Mouse (Mus musculus): Measurements from ENCODE around the gene Rgs9. TPM values are rescaled to one million over a fixed set of nuclear protein-coding genes. Genes with fewer than 3 reads are reported as not detected.

The Rgs9 gene
- total and polyA plus RNA-seq, 2 experiments from 2014 or later, result 14.3 to 30.3 TPM

DNA sequence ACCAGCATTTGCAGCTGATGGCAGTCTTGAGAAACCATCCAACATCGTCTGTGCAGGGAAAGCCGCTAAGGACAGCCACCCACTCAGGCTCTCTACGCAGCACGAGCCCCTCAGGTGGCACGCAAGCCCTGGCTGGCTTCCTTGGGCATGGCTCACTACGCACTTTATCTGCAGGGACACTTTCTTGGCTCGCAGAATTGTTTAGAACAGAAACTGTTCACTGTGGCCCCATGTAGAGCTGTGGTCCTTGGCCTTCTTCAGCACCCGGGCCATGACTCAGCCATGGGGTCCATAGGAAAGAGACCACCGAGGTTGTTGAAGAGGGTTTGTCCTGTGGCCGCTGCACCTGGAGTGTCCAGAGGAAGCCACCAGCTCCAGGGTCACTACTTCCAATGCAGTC lies 30.0 kb upstream of the Rgs9 start:
- no peak for TF ChIP-seq CTCF (IDR thresholded peaks at IDR 0.05; ENCODE audit: low read depth)
- Histone ChIP-seq H3K4me1 (ENCODE audit: insufficient read depth, low read length) (no peaks in the 10 kb centered on the region), H3K4me3 (ENCODE audit: low read length) (no peak overlapping the region), H3K4me2 (ENCODE audit: low read depth, low read length) (no peak overlapping the region), H3K9ac (replicated peaks; ENCODE audit: low read length) (no peak overlapping the region), H3K36me3 (ENCODE audit: insufficient read depth, low read length) (no peaks in the 10 kb centered on the region), H3K27ac (no peak overlapping the region; the same call in 1 of the 2 replicates), H3K9me3 (ENCODE audit: low read length) (no peaks in the 10 kb centered on the region), H3K27me3 (ENCODE audit: insufficient read depth, low read length) (no peaks in the 10 kb centered on the region)
- DNase-seq (ENCODE audit: low spot score), result no peak
- 66% methylated on average over 10 of the region's 10 CpGs for WGBS
- ATAC-seq, result no peak

DNA sequence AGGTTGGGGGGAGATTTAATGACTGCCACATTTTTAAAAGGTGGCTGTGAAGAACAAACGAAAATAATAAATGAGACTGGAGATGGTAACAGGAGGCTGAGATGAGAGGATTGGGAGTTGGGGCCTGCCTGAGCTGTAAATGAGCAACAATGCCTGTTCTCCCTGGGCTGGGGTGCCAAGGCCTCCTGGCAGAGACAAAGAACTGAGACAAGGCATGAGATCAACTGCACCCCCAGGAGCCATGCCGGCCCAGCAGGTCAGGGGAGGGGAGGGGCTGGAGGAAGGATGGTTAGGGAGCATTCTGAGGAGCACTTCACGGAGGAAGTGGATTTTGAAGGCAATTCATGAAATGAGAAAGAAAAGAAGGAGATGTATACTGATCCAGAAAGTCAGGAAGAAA lies 29.5 kb upstream of the Rgs9 start:
- 29% methylated on average over 3 of the region's 3 CpGs for WGBS

DNA sequence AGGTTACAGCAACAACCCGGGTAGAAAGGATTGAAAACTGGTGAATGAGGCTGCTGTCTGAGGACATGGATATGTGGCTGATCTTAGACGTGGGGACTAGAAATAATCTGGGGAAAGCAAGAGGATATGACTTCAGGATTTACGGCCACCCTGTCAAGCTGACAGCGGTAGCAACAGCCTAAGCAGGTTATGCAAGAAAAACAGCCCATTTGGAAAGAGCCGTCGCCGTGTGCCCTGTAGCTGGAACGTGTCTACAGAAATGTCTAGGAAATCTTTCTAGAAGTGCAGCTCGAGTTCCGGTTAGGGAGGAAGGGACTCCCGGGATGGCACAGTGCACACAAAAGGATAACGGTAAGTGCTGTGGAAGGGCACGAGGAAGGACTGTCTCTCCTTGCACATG lies 28.3 kb upstream of the Rgs9 start:
- Histone ChIP-seq H3K4me2 (ENCODE audit: low read depth, low read length) (no peak overlapping the region), H3K36me3 (ENCODE audit: insufficient read depth, low read length) (no peaks in the 10 kb centered on the region), H3K4me3 (ENCODE audit: low read length) (no peak overlapping the region), H3K4me1 (ENCODE audit: insufficient read depth, low read length) (no peaks in the 10 kb centered on the region), H3K27ac (no peak overlapping the region; the same call in 1 of the 2 replicates), H3K9ac (replicated peaks; ENCODE audit: low read length) (no peak overlapping the region), H3K9me3 (ENCODE audit: low read length) (no peaks in the 10 kb centered on the region), H3K27me3 (ENCODE audit: insufficient read depth, low read length) (no peaks in the 10 kb centered on the region)
- DNase-seq (ENCODE audit: low spot score) (no peak), ATAC-seq (no peak)
- no peak for TF ChIP-seq CTCF (IDR thresholded peaks at IDR 0.05; ENCODE audit: low read depth)
- WGBS, result 76% methylated on average over 13 of the region's 13 CpGs

More for the DNA sequence above, 29.5 kb upstream of the Rgs9 start:
- TF ChIP-seq CTCF (IDR thresholded peaks at IDR 0.05; ENCODE audit: low read depth), result no peak
- H3K27me3 ChIP-seq (ENCODE audit: insufficient read depth, low read length), result no peaks in the 10 kb centered on the region
- H3K4me2 ChIP-seq (ENCODE audit: low read depth, low read length), result no peak overlapping the region
- no peak overlapping the region; the same call in 1 of the 2 replicates for H3K27ac ChIP-seq
- no peak overlapping the region for H3K4me3 ChIP-seq (ENCODE audit: low read length)
- ATAC-seq, result no peak
- no peaks in the 10 kb centered on the region for H3K9me3 ChIP-seq (ENCODE audit: low read length)
- peak overlapping the region; percentile 10; the same call in 1 of the 2 replicates for H3K9ac ChIP-seq (replicated peaks; ENCODE audit: low read length)
- DNase-seq (ENCODE audit: low spot score), result no peak
- H3K36me3 ChIP-seq (ENCODE audit: insufficient read depth, low read length), result no peaks in the 10 kb centered on the region
- no peaks in the 10 kb centered on the region for H3K4me1 ChIP-seq (ENCODE audit: insufficient read depth, low read length)

DNA sequence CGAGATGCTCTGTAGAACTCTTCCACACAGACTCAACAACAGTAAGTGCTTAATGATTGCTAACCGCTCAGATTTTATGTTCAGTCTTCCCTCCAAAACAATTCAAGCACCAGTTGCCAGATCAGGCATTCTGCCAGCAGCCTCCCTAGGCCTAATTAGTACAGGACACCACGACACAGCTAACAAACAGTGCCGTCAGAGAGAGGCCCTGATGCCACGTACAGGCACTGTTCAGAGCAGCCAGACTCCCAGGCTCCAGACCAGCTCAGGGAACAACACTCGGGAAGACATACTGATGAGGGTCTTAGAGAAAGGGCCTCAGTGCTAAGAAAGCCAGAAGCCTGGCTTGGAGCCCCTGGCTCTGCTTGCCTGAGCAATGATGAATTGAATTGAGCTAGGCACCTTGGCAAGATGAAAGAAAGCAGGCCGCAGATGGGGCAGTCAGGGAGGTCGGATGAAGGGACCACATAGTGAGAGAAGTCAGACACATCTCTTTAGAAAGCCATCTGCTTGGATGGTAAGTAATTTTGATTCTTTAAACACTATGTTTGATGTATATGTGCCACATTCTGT lies 22.5 kb upstream of the Rgs9 start:
- ATAC-seq, result peak; percentile 94
- Histone ChIP-seq H3K4me1 (ENCODE audit: insufficient read depth, low read length) (peaks cover 6% of the 10 kb centered on the region; the same call in 1 of the 2 replicates), H3K36me3 (ENCODE audit: insufficient read depth, low read length) (no peaks in the 10 kb centered on the region), H3K27me3 (ENCODE audit: insufficient read depth, low read length) (0 out of 2 replicates have a peak, but pooled peaks cover 3% of the 10 kb centered on the region), H3K27ac (peak overlapping the region; percentile 76), H3K4me2 (ENCODE audit: low read depth, low read length) (no peak overlapping the region), H3K9me3 (ENCODE audit: low read length) (no peaks in the 10 kb centered on the region), H3K4me3 (ENCODE audit: low read length) (no peak overlapping the region), H3K9ac (replicated peaks; ENCODE audit: low read length) (no peak overlapping the region)
- no peak for TF ChIP-seq CTCF (IDR thresholded peaks at IDR 0.05; ENCODE audit: low read depth)
- DNase-seq (ENCODE audit: low spot score), result peak; percentile 93
- 24% methylated on average over 8 of the region's 8 CpGs for WGBS

DNA sequence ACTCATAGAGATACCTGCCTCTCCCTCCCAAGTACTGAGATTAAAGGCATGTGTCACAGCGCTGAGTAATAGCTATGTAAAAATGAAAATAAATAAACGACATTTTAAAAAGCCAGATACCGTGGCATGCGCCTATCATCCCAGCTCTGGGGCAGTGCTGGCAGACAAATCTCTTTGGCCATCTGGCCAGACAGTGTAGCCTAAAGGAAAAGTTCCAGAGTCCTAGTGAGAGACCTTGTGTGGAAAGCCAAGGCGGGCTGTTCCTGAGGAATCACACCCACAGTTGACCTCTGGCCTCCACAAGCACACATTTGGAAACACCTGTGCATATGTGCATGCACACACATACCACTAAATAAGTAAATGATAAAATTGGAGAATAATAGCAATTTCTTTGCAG lies 22.0 kb upstream of the Rgs9 start:
- Histone ChIP-seq H3K4me3 (ENCODE audit: low read length) (no peak overlapping the region), H3K27me3 (ENCODE audit: insufficient read depth, low read length) (0 out of 2 replicates have a peak, but pooled peaks cover 5% of the 10 kb centered on the region), H3K36me3 (ENCODE audit: insufficient read depth, low read length) (no peaks in the 10 kb centered on the region), H3K27ac (peak overlapping the region; percentile 76), H3K9me3 (ENCODE audit: low read length) (no peaks in the 10 kb centered on the region), H3K9ac (replicated peaks; ENCODE audit: low read length) (no peak overlapping the region), H3K4me1 (ENCODE audit: insufficient read depth, low read length) (peaks cover 6% of the 10 kb centered on the region; the same call in 1 of the 2 replicates), H3K4me2 (ENCODE audit: low read depth, low read length) (no peak overlapping the region)
- DNase-seq (ENCODE audit: low spot score), result peak; percentile 57
- no peak for TF ChIP-seq CTCF (IDR thresholded peaks at IDR 0.05; ENCODE audit: low read depth)
- peak; percentile 50 for ATAC-seq
- WGBS, result 52% methylated on average over 5 of the region's 5 CpGs

DNA sequence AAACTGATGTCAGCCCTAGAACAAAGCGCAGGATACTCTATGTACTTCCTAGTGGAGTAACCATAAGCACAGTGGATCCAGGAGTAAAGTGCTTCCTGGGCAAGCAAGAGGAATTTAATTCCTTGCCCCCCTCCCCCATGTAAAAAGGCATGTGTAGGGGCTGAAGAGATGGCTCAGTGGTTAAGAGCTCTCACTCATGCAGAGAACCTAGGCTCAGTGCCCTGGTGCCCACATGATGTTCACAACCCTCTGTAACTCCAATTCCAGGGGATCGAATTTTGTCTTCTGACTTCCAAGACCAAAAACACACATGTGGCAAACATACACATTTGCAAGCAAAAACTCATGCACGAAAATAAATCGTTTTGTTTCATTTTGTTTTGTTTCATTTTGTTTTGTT lies 21.5 kb upstream of the Rgs9 start:
- H3K27me3 ChIP-seq (ENCODE audit: insufficient read depth, low read length), result 0 out of 2 replicates have a peak, but pooled peaks cover 5% of the 10 kb centered on the region
- H3K27ac ChIP-seq, result peak overlapping the region; percentile 76; the same call in 1 of the 2 replicates
- H3K4me2 ChIP-seq (ENCODE audit: low read depth, low read length), result no peak overlapping the region
- WGBS, result 88% methylated on average over 4 of the region's 4 CpGs
- H3K36me3 ChIP-seq (ENCODE audit: insufficient read depth, low read length), result no peaks in the 10 kb centered on the region
- H3K9ac ChIP-seq (replicated peaks; ENCODE audit: low read length), result no peak overlapping the region
- no peak for ATAC-seq
- no peak for TF ChIP-seq CTCF (IDR thresholded peaks at IDR 0.05; ENCODE audit: low read depth)
- no peaks in the 10 kb centered on the region for H3K9me3 ChIP-seq (ENCODE audit: low read length)
- H3K4me3 ChIP-seq (ENCODE audit: low read length), result no peak overlapping the region
- no peak for DNase-seq (ENCODE audit: low spot score)
- peaks cover 6% of the 10 kb centered on the region; the same call in 1 of the 2 replicates for H3K4me1 ChIP-seq (ENCODE audit: insufficient read depth, low read length)

DNA sequence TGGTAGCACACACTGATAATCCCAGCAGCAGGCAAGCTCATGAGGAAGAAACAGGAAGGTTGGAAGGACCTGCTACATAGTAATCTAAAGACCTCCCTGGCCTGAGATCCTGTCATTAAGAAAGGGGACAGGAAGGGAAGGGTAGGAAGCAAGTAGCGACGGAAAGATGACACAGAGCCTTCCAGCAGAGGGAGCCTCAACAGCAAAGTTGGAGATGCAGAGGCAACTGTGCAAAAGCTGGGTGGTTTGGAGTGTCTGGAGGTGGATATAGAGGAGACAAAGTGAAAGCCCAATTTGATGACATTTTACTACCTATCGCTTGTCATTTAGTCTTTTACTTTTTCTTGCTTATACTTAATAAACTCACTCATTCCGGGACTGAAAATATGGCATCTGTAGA lies 19.0 kb upstream of the Rgs9 start:
- WGBS, result 37% methylated on average over 4 of the region's 4 CpGs
- Histone ChIP-seq H3K36me3 (ENCODE audit: insufficient read depth, low read length) (no peaks in the 10 kb centered on the region), H3K27me3 (ENCODE audit: insufficient read depth, low read length) (0 out of 2 replicates have a peak, but pooled peaks cover 5% of the 10 kb centered on the region), H3K4me2 (ENCODE audit: low read depth, low read length) (no peak overlapping the region), H3K9ac (replicated peaks; ENCODE audit: low read length) (no peak overlapping the region), H3K27ac (no peak overlapping the region), H3K4me3 (ENCODE audit: low read length) (no peak overlapping the region), H3K4me1 (ENCODE audit: insufficient read depth, low read length) (peaks cover 6% of the 10 kb centered on the region; the same call in 1 of the 2 replicates), H3K9me3 (ENCODE audit: low read length) (no peaks in the 10 kb centered on the region)
- TF ChIP-seq CTCF (IDR thresholded peaks at IDR 0.05; ENCODE audit: low read depth), result peak; percentile 75
- DNase-seq (ENCODE audit: low spot score), result peak; percentile 57
- no peak for ATAC-seq

All from hindbrain, postnatal 0 days (tissue).